Mouse (Mus musculus) G1E (cell line): ENCODE data around the gene Gm7030.

ENCODE experiments used
- CTCF ChIP-seq: IDR thresholded peaks from 2 replicates; pipeline ENCODE4 v1.5.1; 2012; ENCODE audit warnings: low read depth, low read length, inconsistent platforms, mixed read lengths
- GATA1 ChIP-seq: IDR thresholded peaks from 2 replicates; pipeline ENCODE4 v1.6.1; 2012; ENCODE audit warnings: borderline replicate concordance, low read length, inconsistent platforms, mixed read lengths
- POLR2AphosphoS5 ChIP-seq: IDR thresholded peaks from 2 replicates; pipeline ENCODE4 v1.6.1; 2012; ENCODE audit warnings: low read depth, low read length, inconsistent platforms; ENCODE audit not compliant: insufficient replicate concordance
- TAL1 ChIP-seq: conservative IDR thresholded peaks from 2 replicates; pipeline ENCODE4 v1.6.1; 2012; ENCODE audit warnings: low read depth, low read length, inconsistent platforms, mixed read lengths

DNA sequence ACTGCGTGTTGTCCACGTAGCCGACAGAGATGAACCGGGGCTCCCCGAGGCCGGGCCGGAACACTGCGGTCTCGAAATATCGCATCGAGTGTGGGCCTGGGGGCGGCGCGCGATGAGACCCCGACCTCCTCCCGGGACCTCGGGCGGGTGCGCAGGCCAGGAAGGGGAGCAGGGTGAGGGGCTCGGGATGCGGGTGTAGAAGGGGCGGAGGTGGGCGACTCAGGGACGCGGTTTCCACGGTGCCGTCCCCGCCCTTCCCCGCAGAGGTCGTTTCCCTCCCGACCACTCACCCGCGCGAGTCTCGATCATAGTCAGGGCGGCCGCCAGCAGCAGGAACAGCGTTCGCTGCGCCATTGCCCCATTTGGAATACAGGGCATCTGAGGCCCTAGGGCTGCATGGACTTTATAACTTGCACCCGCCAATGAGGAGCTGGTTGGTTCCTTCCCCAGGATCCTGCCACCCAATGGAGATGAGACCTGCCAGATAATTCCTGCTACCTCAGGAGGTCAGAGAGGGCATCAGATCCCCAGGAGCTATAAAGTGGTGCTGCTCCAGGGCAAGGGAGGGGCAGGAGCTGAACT lies 45.3 kb downstream of the Gm7030 start:
- no peak for TF ChIP-seq CTCF
- TF ChIP-seq POLR2AphosphoS5: no peak
- TF ChIP-seq GATA1: no peak
- TF ChIP-seq TAL1: no peak
